Mouse (Mus musculus): ENCODE measurements around the gene Rock2. TPM values are rescaled to one million over a fixed set of nuclear protein-coding genes. Genes with fewer than 3 reads are reported as not detected.

The Rock2 gene
- polyA plus RNA-seq, 1 experiment from 2014 or later: 17.8 TPM

DNA sequence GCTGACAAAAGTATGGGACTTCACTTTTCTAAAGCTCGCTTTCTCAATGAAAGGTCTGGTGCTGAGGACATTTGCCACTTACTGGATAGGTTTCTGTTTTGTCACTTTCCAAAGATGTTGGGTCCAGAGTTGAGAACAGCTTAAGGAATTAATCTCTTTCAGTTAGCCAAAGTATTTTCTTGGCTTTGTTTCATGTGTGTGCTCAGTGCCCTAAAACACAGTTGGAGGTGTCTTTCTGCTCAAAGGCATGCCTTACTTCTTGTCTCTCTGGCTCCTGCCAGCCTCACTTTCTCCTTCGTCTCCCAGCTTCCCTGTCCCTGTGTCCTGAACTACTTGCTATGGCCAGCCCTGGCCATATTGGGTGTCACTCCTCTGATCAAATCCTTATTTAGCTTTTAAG lies 96.7 kb downstream of the Rock2 start:
- no peak for DNase-seq
- 0 out of 2 replicates have a peak, but pooled peaks cover 12% of the 10 kb centered on the region for H3K36me3 ChIP-seq (ENCODE audit: control insufficient read depth, insufficient read depth, low read length)
- H3K4me2 ChIP-seq (ENCODE audit: low read length): no peak overlapping the region
- ATAC-seq (ENCODE audit: low FRiP score, low TSS enrichment): no peak
- H3K9me3 ChIP-seq (ENCODE audit: control insufficient read depth, low read length): no peaks in the 10 kb centered on the region
- H3K9ac ChIP-seq (replicated peaks; ENCODE audit: low read length): no peak overlapping the region
- no peaks in the 10 kb centered on the region for H3K4me1 ChIP-seq (ENCODE audit: control insufficient read depth, insufficient read depth, low read length)
- no peak overlapping the region for H3K4me3 ChIP-seq (replicated peaks; ENCODE audit: low read depth, low read length)
- no peaks in the 10 kb centered on the region for H3K27me3 ChIP-seq (ENCODE audit: control insufficient read depth, insufficient read depth, low read length)
- no peak overlapping the region for H3K27ac ChIP-seq (replicated peaks; ENCODE audit: low read depth, low read length)
- WGBS: 84% methylated on average over 2 of the region's 2 CpGs

DNA sequence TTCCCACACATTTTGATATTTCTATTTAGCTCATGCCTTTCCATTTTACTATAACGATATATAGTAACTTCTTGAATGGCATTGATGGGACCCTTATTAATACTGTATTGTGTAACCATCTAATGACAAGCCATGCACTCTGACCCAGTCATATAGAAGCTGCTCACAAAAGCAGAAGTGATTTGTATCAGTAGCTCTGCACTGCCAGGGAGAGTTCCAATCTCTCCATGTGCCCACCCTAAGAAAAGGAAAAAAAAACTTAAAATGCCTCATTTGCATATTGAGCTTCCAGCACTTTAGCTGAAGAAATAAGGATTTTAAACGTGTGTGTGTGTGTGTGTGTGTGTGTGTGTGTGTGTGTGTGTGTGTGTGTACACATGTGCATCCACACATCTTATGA lies 97.7 kb downstream of the Rock2 start:
- Histone ChIP-seq H3K27ac (replicated peaks; ENCODE audit: low read depth, low read length) (no peak overlapping the region), H3K4me3 (replicated peaks; ENCODE audit: low read depth, low read length) (no peak overlapping the region), H3K9ac (replicated peaks; ENCODE audit: low read length) (no peak overlapping the region), H3K4me2 (ENCODE audit: low read length) (no peak overlapping the region), H3K9me3 (ENCODE audit: control insufficient read depth, low read length) (no peaks in the 10 kb centered on the region), H3K36me3 (ENCODE audit: control insufficient read depth, insufficient read depth, low read length) (0 out of 2 replicates have a peak, but pooled peaks cover 5% of the 10 kb centered on the region), H3K4me1 (ENCODE audit: control insufficient read depth, insufficient read depth, low read length) (no peaks in the 10 kb centered on the region), H3K27me3 (ENCODE audit: control insufficient read depth, insufficient read depth, low read length) (no peaks in the 10 kb centered on the region)
- ATAC-seq (ENCODE audit: low FRiP score, low TSS enrichment) (no peak), DNase-seq (no peak)
- 93% methylated on average over 2 of the region's 2 CpGs for whole genome bisulfite sequencing

- ATAC-seq (ENCODE audit: low FRiP score, low TSS enrichment) (no peak), DNase-seq (no peak)
- 90% methylated on average over 2 of the region's 2 CpGs for WGBS
- no peaks in the 10 kb centered on the region for H3K9me3 ChIP-seq (ENCODE audit: control insufficient read depth, low read length)
- no peak overlapping the region for H3K9ac ChIP-seq (replicated peaks; ENCODE audit: low read length)
- H3K4me3 ChIP-seq (replicated peaks; ENCODE audit: low read depth, low read length): no peak overlapping the region
- H3K4me1 ChIP-seq (ENCODE audit: control insufficient read depth, insufficient read depth, low read length): peaks cover 3% of the 10 kb centered on the region; the same call in 1 of the 2 replicates
- H3K36me3 ChIP-seq (ENCODE audit: control insufficient read depth, insufficient read depth, low read length): no peaks in the 10 kb centered on the region
- H3K27ac ChIP-seq (replicated peaks; ENCODE audit: low read depth, low read length): no peak overlapping the region
- H3K27me3 ChIP-seq (ENCODE audit: control insufficient read depth, insufficient read depth, low read length): peaks cover 16% of the 10 kb centered on the region; the same call in 1 of the 2 replicates
- no peak overlapping the region for H3K4me2 ChIP-seq (ENCODE audit: low read length)
Observed at GRCm38 (mm10) chr12:16994291-16994690, 99.6 kb downstream of the Rock2 start.

DNA sequence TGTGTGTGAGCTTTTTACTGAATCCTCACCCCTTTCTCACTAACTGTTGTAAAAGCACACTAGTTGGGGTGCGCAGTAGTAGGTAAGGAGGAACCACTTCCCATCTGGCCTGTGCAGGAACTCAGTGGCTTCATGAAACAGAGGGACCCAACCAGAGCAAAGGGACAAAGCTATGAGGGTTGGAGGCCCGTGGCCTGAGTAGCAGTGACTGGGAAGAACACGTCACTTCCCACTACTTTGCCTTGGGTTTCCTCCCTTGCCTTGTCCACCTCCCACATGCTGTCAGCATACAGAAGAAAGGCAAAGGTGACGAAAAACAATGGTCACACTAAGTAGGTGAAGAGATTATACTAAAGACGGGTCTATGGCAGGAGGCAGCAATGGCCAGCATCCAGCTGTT lies 101.6 kb downstream of the Rock2 start:
- no peak overlapping the region for H3K4me3 ChIP-seq (replicated peaks; ENCODE audit: low read depth, low read length)
- H3K4me2 ChIP-seq (ENCODE audit: low read length): no peak overlapping the region
- no peak overlapping the region for H3K27ac ChIP-seq (replicated peaks; ENCODE audit: low read depth, low read length)
- H3K9ac ChIP-seq (replicated peaks; ENCODE audit: low read length): no peak overlapping the region
- no peaks in the 10 kb centered on the region for H3K9me3 ChIP-seq (ENCODE audit: control insufficient read depth, low read length)
- H3K36me3 ChIP-seq (ENCODE audit: control insufficient read depth, insufficient read depth, low read length): no peaks in the 10 kb centered on the region
- DNase-seq: no peak
- no peak for ATAC-seq (ENCODE audit: low FRiP score, low TSS enrichment)
- WGBS: 81% methylated on average over 5 of the region's 5 CpGs
- H3K4me1 ChIP-seq (ENCODE audit: control insufficient read depth, insufficient read depth, low read length): peaks cover 8% of the 10 kb centered on the region; the same call in 1 of the 2 replicates
- peaks cover 26% of the 10 kb centered on the region; the same call in 1 of the 2 replicates for H3K27me3 ChIP-seq (ENCODE audit: control insufficient read depth, insufficient read depth, low read length)

- no peak overlapping the region for H3K4me3 ChIP-seq (replicated peaks; ENCODE audit: low read depth, low read length)
- WGBS: 91% methylated on average over 5 of the region's 5 CpGs
- ATAC-seq (ENCODE audit: low FRiP score, low TSS enrichment) (no peak), DNase-seq (no peak)
- no peaks in the 10 kb centered on the region for H3K9me3 ChIP-seq (ENCODE audit: control insufficient read depth, low read length)
- H3K4me2 ChIP-seq (ENCODE audit: low read length): no peak overlapping the region
- H3K27me3 ChIP-seq (ENCODE audit: control insufficient read depth, insufficient read depth, low read length): peaks cover 29% of the 10 kb centered on the region; the same call in 1 of the 2 replicates
- H3K9ac ChIP-seq (replicated peaks; ENCODE audit: low read length): no peak overlapping the region
- no peaks in the 10 kb centered on the region for H3K36me3 ChIP-seq (ENCODE audit: control insufficient read depth, insufficient read depth, low read length)
- no peak overlapping the region for H3K27ac ChIP-seq (replicated peaks; ENCODE audit: low read depth, low read length)
- H3K4me1 ChIP-seq (ENCODE audit: control insufficient read depth, insufficient read depth, low read length): peaks cover 8% of the 10 kb centered on the region; the same call in 1 of the 2 replicates
Observed at GRCm38 (mm10) chr12:16996886-16997462, 102.3 kb downstream of the Rock2 start.

DNA sequence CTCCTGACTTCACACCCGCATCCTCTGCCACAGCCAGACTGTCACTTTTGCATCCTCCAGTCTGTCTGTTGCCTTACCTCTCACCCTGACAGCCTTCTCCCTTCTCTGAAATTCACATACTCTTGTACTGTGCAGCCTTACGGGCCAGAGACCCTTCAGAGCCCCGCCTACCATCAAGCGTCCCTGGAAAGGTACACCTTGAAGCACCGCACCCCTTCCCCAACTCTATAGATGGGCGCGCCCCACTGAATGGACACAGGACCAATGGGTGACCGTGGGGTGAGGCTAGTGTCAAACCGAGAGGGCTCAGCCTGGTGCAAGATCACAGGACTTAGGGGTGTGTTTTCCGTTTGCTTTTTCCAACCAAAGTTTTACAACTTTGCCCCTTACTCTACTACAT lies 104.5 kb downstream of the Rock2 start:
- Histone ChIP-seq H3K4me2 (ENCODE audit: low read length) (peak overlapping the region; percentile 76), H3K36me3 (ENCODE audit: control insufficient read depth, insufficient read depth, low read length) (no peaks in the 10 kb centered on the region), H3K27ac (replicated peaks; ENCODE audit: low read depth, low read length) (no peak overlapping the region), H3K9ac (replicated peaks; ENCODE audit: low read length) (no peak overlapping the region), H3K4me1 (ENCODE audit: control insufficient read depth, insufficient read depth, low read length) (peaks cover 8% of the 10 kb centered on the region; the same call in 1 of the 2 replicates), H3K27me3 (ENCODE audit: control insufficient read depth, insufficient read depth, low read length) (peaks cover 29% of the 10 kb centered on the region; the same call in 1 of the 2 replicates), H3K4me3 (replicated peaks; ENCODE audit: low read depth, low read length) (peak overlapping the region; percentile 36), H3K9me3 (ENCODE audit: control insufficient read depth, low read length) (no peaks in the 10 kb centered on the region)
- ATAC-seq (ENCODE audit: low FRiP score, low TSS enrichment) (no peak), DNase-seq (no peak)
- WGBS: 9% methylated on average over 10 of the region's 10 CpGs

- Histone ChIP-seq H3K4me1 (ENCODE audit: control insufficient read depth, insufficient read depth, low read length) (peaks cover 8% of the 10 kb centered on the region; the same call in 1 of the 2 replicates), H3K4me2 (ENCODE audit: low read length) (peak within 1 kb of the TSS; percentile 76), H3K27ac (replicated peaks; ENCODE audit: low read depth, low read length) (no peak within 1 kb of the TSS), H3K4me3 (replicated peaks; ENCODE audit: low read depth, low read length) (peak within 1 kb of the TSS; percentile 36), H3K27me3 (ENCODE audit: control insufficient read depth, insufficient read depth, low read length) (peaks cover 29% of the 10 kb centered on the region; the same call in 1 of the 2 replicates), H3K9me3 (ENCODE audit: control insufficient read depth, low read length) (no peaks in the 10 kb centered on the region), H3K36me3 (ENCODE audit: control insufficient read depth, insufficient read depth, low read length) (no peaks in the 10 kb centered on the region), H3K9ac (replicated peaks; ENCODE audit: low read length) (peak within 1 kb of the TSS; percentile 39)
- peak; percentile 56 for DNase-seq
- WGBS: under 1% methylated on average over 57 of the region's 57 CpGs
- peak; percentile 53; the same call in 1 of the 2 replicates for ATAC-seq (ENCODE audit: low FRiP score, low TSS enrichment)
Observed at GRCm38 (mm10) chr12:16999739-17000497, 105.2 kb downstream of the Rock2 start, which contains the start of gene Pqlc3. Pqlc3 (minus strand) TSS chr12:17000408.

DNA sequence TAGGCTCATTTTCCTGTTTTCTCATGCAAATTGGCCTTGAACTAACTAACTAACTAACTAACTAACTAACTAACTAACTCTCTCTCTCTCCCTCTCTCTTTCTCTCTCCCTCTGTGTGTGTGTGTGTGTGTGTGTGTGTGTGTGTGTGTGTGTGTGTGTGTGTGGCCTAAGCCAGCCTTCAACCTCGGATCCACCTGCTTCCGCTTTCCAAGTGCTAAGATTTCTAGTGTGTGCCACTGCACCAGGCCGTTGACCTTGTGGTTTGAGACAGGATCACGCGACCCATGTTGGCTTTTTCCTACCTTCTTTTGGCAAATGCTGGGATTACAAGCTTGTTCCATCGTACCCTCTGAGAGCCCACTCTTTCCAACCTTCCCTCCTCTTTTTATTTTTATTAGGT lies 105.9 kb downstream of the Rock2 start:
- H3K4me1 ChIP-seq (ENCODE audit: control insufficient read depth, insufficient read depth, low read length): peaks cover 8% of the 10 kb centered on the region; the same call in 1 of the 2 replicates
- peaks cover 29% of the 10 kb centered on the region; the same call in 1 of the 2 replicates for H3K27me3 ChIP-seq (ENCODE audit: control insufficient read depth, insufficient read depth, low read length)
- no peak overlapping the region for H3K4me2 ChIP-seq (ENCODE audit: low read length)
- ATAC-seq (ENCODE audit: low FRiP score, low TSS enrichment): no peak
- H3K36me3 ChIP-seq (ENCODE audit: control insufficient read depth, insufficient read depth, low read length): no peaks in the 10 kb centered on the region
- H3K27ac ChIP-seq (replicated peaks; ENCODE audit: low read depth, low read length): no peak overlapping the region
- H3K9me3 ChIP-seq (ENCODE audit: control insufficient read depth, low read length): no peaks in the 10 kb centered on the region
- DNase-seq: no peak
- 62% methylated on average over 6 of the region's 6 CpGs for WGBS
- H3K4me3 ChIP-seq (replicated peaks; ENCODE audit: low read depth, low read length): no peak overlapping the region
- H3K9ac ChIP-seq (replicated peaks; ENCODE audit: low read length): no peak overlapping the region
